Mouse (Mus musculus): Measurements from ENCODE around the gene Nfic. TPM values are rescaled to one million over a fixed set of nuclear protein-coding genes. Genes with fewer than 3 reads are reported as not detected.

Gene Nfic
- polyA plus RNA-seq, 1 experiment from 2014 or later = 41.8 TPM

DNA sequence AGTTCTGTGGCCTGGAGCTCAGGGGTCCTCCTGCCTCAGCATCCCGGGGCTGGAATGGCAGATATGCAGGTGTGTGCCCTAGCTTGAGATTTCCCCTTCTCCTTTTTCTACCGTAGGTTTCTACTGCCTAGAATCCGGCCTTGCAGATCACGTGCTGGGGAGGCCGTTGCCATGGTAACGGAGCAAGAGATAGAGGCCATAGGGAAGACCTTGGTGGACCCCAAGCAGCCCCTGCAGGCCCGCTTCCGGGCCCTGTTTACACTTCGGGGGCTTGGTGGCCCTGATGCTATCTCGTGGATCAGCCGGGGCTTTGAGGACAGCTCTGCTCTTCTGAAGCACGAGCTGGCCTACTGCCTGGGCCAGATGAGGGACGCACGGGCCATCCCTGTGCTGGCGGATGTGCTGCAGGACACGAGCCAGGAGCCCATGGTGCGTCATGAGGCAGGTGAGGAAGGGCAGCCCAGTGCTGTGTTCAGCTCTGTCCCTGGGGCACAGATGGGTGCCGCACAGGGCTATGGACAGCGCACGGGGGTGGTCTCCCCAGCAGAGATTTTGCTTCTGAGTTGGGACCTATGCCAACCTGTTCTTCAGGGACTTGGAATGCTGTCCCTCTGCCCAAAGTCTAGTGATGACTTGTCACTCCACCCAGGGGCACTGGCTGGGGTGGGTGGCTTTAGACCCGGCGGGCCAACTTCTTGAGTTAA, 69.7 kb downstream of the Nfic start:
- no peak for TF ChIP-seq CTCF (IDR thresholded peaks at IDR 0.05)
- no peaks in the 10 kb centered on the region for H3K27me3 ChIP-seq
- in situ Hi-C loops (cut with MboI; ENCODE audit: low pct_unique_long_range_greater_than_20kb) = no loop called here
- CTCF ChIA-PET = interaction anchor here (0.9 to 2.2 kb wide), 2 partner anchors 19 to 65 kb away, joined by 3 to 12 read pairs; no protein-coding TSS in a partner anchor
- no peak for ATAC-seq
- POLR2A ChIA-PET = interaction anchor here (1.3 to 1.7 kb wide), 2 partner anchors 8 to 22 kb away, joined by 3 to 4 read pairs; no protein-coding TSS in a partner anchor
- no peak for DNase-seq (ENCODE audit: low read depth, low spot score)

DNA sequence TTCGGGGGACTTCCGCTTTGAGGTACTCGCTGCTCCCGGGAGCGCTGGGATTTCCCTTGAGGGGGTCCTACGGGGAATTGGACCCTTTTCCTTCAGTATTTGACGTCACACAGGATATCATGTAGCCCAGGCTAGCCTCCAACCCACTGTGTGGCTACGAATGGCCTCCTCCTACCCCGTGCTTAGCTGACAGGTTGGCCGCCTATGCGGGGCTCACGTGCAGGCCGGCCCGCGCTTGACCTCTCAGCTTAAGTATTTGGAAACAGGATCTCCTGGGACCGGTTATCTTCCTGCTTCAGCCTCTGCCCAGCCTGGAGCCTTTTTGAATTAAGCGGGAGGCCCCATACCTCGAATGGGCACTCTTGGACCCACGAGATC, 70.8 kb downstream of the Nfic start:
- POLR2A ChIA-PET = interaction anchor here (1.3 to 1.7 kb wide), 2 partner anchors 9 to 23 kb away, joined by 3 to 4 read pairs; no protein-coding TSS in a partner anchor
- CTCF ChIA-PET = interaction anchor here (0.6 to 2.2 kb wide), 3 partner anchors 20 to 66 kb away, joined by 3 to 12 read pairs (median 3); no protein-coding TSS in a partner anchor
- ATAC-seq (no peak), DNase-seq (ENCODE audit: low read depth, low spot score) (no peak)
- in situ Hi-C loops (cut with MboI; ENCODE audit: low pct_unique_long_range_greater_than_20kb) = no loop called here
- no peaks in the 10 kb centered on the region for H3K27me3 ChIP-seq
- TF ChIP-seq CTCF (IDR thresholded peaks at IDR 0.05) = no peak

DNA sequence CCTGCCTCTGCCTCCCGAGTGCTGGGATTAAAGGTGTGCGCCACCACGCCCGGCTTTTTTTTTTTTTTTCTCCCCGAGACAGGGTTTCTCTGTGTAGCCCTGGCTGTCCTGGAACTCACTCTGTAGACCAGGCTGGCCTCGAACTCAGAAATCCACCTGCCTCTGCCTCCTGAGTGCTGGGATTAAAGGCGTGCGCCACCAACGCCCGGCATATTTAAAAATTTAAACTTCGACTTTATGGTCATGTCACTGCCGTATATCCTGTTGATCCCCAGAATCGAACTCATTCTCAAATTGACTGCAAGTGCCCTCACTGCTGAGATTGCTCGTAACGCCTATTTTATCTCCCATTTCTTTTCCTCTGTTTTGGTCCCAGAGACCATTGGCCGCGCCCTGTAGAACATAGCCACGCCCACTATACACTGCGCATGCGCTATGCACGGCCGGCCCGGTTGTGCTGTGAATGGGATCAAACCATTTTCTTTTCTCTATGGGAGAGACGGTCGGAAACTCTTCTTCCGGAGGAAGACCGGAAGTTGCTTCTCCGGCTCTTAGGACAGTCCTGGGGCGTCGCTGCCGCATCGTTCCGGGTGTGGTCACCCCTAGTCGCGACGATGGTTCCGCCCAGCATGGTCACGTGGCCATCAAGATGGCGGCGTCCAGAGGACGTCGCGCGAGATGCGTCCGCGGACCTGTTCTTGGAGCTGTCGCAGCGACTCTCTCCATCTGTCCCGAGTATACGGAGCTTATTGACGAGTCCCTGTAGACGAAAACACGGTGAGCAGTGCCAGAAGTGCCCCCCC, 71.4 kb downstream of the Nfic start, which contains the start of the genes Dohh and Gm48551:
Gene Dohh (plus strand): TSS at position 627 of the 803 bp plus-strand sequence.
Gene Gm48551 (plus strand): TSS at position 665 of the 803 bp plus-strand sequence.
- ChIA-PET CTCF (interaction anchor here (0.6 to 2.2 kb wide), 2 partner anchors 21 to 67 kb away, joined by 3 to 12 read pairs; no protein-coding TSS in a partner anchor), POLR2A (interaction anchor here (1.3 kb wide), 1 partner anchor 10 kb away, joined by 3 read pairs; no protein-coding TSS in a partner anchor)
- in situ Hi-C loops (cut with MboI; ENCODE audit: low pct_unique_long_range_greater_than_20kb) = no loop called here
- ATAC-seq (peak; percentile 83), DNase-seq (ENCODE audit: low read depth, low spot score) (peak; percentile 94)
- TF ChIP-seq CTCF (IDR thresholded peaks at IDR 0.05) = no peak
- H3K27me3 ChIP-seq = no peaks in the 10 kb centered on the region

DNA sequence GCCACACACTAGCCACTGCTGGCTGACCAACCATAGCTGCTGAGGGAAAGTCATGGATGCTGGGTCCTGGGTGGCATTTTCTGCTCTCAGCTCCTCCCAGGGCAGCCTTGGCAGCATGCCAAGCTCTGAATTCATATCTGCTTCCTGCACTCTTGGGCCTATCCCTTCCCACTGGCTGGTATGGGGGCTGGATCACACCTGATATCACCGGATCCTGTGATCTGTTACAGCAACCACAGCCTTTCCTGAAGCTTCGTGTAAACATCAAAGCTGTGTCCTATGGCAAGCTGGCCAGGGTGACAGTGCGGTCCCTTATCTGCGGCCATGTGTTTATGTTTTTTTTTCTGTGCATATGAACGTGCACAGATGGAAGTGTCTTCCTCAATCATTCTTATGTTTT, 73.4 kb downstream of the Nfic start:
- in situ Hi-C loops (cut with MboI; ENCODE audit: low pct_unique_long_range_greater_than_20kb) = no loop called here
- TF ChIP-seq CTCF (IDR thresholded peaks at IDR 0.05) = no peak
- ChIA-PET CTCF (no interaction called here), POLR2A (interaction anchor here (0.6 kb wide), 1 partner anchor 31 kb away, joined by 4 read pairs; no protein-coding TSS in a partner anchor)
- DNase-seq (ENCODE audit: low read depth, low spot score) = no peak
- H3K27me3 ChIP-seq = no peaks in the 10 kb centered on the region
- no peak for ATAC-seq

DNA sequence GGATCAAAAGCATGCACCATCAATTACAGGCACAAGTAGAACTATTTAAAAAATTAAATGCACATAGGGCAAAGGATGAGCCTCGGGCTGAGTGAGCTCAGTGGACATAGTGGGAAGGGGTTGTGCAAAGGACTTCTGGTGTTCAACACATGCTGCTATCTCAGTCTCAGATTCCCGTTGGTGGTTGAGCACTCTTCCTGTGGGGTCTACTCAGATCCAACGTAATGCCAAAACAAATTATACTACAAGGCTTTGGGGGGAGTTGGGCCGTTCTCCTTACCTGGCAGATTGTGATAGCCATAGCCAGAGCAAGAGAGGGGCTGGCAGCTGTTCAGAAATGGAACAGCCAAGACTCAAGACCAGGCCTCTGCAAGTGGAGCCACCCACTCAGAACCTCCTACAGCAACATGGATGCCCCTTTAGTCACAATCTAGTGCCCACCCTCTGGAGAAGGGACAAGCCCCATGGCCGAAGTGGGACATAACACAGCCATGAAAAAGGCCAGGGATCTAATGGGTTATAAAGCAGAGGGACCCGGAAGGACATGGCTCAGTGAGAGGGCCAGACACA, 75.5 kb downstream of the Nfic start:
- CTCF ChIA-PET = interaction anchor here (0.8 to 1.4 kb wide), 3 partner anchors 10 to 29 kb away, joined by 3 to 4 read pairs (median 3); partner anchors contain the start of gene Hmg20b
- no peak for DNase-seq (ENCODE audit: low read depth, low spot score)
- in situ Hi-C loops (cut with MboI; ENCODE audit: low pct_unique_long_range_greater_than_20kb) = no loop called here

DNA sequence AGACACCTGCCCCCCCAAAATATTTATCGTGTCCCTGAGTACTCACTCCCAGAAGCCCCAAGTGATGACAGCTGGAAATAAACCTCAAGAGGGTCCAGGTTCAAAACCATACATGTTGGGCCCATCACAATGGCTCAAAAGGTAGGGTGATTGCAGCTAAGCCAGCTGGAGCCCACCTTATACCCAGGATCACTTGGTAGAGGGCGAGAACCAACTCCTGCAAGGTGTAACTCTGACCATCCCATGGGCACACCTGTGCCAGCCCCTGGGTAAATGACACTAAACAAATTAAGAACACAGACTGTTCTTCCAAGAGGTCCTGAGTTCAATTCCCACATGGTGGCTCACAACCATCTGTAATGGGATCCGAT, 76.3 kb downstream of the Nfic start:
- ChIA-PET POLR2A (interaction anchor here (0.7 kb wide), 1 partner anchor 197 kb away, joined by 4 read pairs; no protein-coding TSS in a partner anchor), CTCF (interaction anchor here (0.8 to 1.9 kb wide), 5 partner anchors 11 to 90 kb away, joined by 3 to 7 read pairs (median 3); partner anchors contain the start of gene Pip5k1c)
- DNase-seq (ENCODE audit: low read depth, low spot score) (no peak), ATAC-seq (no peak)
- TF ChIP-seq CTCF (IDR thresholded peaks at IDR 0.05) = no peak
- in situ Hi-C loops (cut with MboI; ENCODE audit: low pct_unique_long_range_greater_than_20kb) = no loop called here
- H3K27me3 ChIP-seq = no peaks in the 10 kb centered on the region

More for the DNA sequence above, 75.5 kb downstream of the Nfic start:
- POLR2A ChIA-PET = interaction anchor here (0.6 kb wide), 1 partner anchor 35 kb away, joined by 5 read pairs; no protein-coding TSS in a partner anchor
- TF ChIP-seq CTCF (IDR thresholded peaks at IDR 0.05) = no peak
- ATAC-seq = no peak
- H3K27me3 ChIP-seq = no peaks in the 10 kb centered on the region

DNA sequence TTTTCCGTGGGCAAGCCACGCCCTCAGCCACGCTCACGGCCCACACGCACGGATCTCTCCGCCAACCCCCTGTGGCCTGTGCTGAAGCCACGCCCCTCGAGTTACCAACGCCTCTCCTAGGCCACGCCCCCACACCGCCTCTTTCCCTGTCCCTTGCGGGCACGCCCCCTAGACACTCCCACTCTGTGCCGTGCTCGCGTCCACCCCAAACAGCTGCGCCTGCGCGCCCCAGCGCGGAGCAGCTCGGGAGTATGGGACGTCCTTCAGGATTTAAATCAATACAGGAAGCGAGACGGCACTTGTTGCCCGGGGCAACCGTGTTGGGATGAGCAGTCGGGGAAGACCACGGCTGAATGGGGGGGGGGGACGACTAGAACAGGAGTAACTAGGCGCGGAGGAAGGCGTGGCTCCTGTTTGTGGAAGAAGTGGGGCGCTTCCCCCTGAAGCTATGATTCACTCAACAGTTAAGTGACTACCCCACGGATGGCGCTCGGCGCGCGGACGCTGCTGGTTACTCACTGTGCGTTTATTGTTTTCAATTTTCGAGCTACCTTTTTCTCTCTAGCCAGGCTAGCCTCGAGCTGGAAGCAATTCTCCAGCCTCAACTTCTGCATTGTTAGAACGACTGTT, 76.8 kb downstream of the Nfic start:
- CTCF ChIA-PET = interaction anchor here (0.8 to 1.9 kb wide), 5 partner anchors 11 to 89 kb away, joined by 3 to 7 read pairs (median 3); partner anchors contain the start of gene Pip5k1c
- POLR2A ChIA-PET = interaction anchor here (0.7 to 1.0 kb wide), 2 partner anchors 74 to 197 kb away, joined by 4 read pairs; no protein-coding TSS in a partner anchor
- DNase-seq (ENCODE audit: low read depth, low spot score) (peak; percentile 97), ATAC-seq (peak; percentile 83)
- in situ Hi-C loops (cut with MboI; ENCODE audit: low pct_unique_long_range_greater_than_20kb) = no loop called here
- no peak for TF ChIP-seq CTCF (IDR thresholded peaks at IDR 0.05)
- no peaks in the 10 kb centered on the region for H3K27me3 ChIP-seq

DNA sequence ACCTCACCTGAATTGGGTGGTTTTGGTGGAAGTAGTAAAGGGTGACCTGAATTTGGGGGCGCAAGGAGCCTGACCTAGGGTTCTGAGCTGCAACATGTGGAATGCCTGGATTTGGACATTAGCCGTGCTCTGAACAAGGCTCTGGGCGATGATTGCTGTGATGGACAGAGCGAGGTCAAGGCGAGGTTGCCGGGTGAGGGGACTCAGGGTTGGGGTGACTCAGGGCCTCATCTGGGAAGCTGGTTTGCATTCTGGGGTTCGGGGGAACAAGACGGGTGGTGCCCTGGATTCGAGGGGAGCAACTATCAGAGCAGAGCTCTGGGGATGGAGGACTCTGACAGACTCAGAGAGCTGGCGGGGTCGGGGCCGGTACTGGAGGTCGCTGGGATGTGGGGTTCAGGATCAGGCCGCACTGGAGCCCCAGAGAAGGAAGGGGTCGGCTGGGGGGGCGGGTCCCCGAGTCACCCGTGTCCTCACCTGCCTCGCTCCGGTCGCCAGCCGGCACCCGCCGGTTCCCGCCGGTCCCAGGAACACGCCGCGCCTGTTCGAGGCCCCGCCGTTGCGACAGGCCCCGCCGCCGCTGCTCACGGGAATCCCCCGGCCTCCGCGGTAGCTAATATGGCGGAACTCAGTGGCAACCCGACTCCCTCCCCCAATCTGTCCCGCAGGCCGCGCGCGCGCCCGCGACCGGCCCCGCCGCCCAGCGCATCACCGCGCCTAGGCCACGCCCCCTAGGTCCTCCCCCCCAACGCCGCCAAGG, 77.5 kb downstream of the Nfic start, which contains the start of gene Fzr1:
Gene Fzr1 (minus strand): TSS at position 724 of the 760 bp plus-strand sequence.
- ChIA-PET CTCF (interaction anchor here (0.8 to 1.9 kb wide), 6 partner anchors 12 to 89 kb away, joined by 3 to 7 read pairs (median 3); partner anchors contain the start of gene Pip5k1c), POLR2A (interaction anchor here (1.0 to 1.3 kb wide), 3 partner anchors 14 to 75 kb away, joined by 3 to 4 read pairs (median 3); no protein-coding TSS in a partner anchor)
- TF ChIP-seq CTCF (IDR thresholded peaks at IDR 0.05) = no peak
- peak; percentile 3 for ATAC-seq
- in situ Hi-C loops (cut with MboI; ENCODE audit: low pct_unique_long_range_greater_than_20kb) = no loop called here
- no peaks in the 10 kb centered on the region for H3K27me3 ChIP-seq
- no peak for DNase-seq (ENCODE audit: low read depth, low spot score)

DNA sequence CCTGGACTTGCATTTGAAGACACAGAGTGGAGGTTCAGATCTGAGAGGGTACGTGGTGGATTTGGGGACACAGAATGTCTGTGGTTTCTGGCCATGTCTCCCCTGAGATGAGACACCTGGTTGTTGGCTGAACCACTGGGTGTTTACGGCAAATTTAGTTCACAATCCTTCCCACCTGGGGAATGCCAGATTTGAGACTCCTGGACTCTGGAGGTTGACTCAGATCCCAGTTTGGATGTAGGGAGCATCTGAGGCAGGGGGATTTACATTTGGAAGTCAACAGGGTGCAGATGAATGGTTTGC, 78.1 kb downstream of the Nfic start:
- TF ChIP-seq CTCF (IDR thresholded peaks at IDR 0.05) = no peak
- in situ Hi-C loops (cut with MboI; ENCODE audit: low pct_unique_long_range_greater_than_20kb) = no loop called here
- no peaks in the 10 kb centered on the region for H3K27me3 ChIP-seq
- POLR2A ChIA-PET = interaction anchor here (1.1 to 1.3 kb wide), 2 partner anchors 13 to 17 kb away, joined by 3 read pairs; no protein-coding TSS in a partner anchor
- CTCF ChIA-PET = interaction anchor here (1.5 to 2.0 kb wide), 2 partner anchors 16 to 85 kb away, joined by 3 to 5 read pairs; partner anchors contain the start of gene Pip5k1c
- DNase-seq (ENCODE audit: low read depth, low spot score) (no peak), ATAC-seq (no peak)
